Mouse (Mus musculus): ENCODE measurements at regions not wholly inside any gene's neighbourhood (a gene's known extent, or its start where the extent isn't known, plus 50 kb on each side); places are given as distances from the start of the nearest gene placed in this dataset.

GRCm38 (mm10) chr1:69770209-69770608 is 56.6 kb upstream of the Spag16 start:
- TF ChIP-seq CTCF (IDR thresholded peaks at IDR 0.05; ENCODE audit: extremely low read depth, insufficient read length, insufficient replicate concordance, low read depth, low read length) (no peak), POLR2A (IDR thresholded peaks at IDR 0.05; ENCODE audit: low read depth, low read length) (no peak)

Data from small intestine, adult 2 months (tissue).